Mouse (Mus musculus): ENCODE results near the gene Cmtm8.

Gene Cmtm8

DNA sequence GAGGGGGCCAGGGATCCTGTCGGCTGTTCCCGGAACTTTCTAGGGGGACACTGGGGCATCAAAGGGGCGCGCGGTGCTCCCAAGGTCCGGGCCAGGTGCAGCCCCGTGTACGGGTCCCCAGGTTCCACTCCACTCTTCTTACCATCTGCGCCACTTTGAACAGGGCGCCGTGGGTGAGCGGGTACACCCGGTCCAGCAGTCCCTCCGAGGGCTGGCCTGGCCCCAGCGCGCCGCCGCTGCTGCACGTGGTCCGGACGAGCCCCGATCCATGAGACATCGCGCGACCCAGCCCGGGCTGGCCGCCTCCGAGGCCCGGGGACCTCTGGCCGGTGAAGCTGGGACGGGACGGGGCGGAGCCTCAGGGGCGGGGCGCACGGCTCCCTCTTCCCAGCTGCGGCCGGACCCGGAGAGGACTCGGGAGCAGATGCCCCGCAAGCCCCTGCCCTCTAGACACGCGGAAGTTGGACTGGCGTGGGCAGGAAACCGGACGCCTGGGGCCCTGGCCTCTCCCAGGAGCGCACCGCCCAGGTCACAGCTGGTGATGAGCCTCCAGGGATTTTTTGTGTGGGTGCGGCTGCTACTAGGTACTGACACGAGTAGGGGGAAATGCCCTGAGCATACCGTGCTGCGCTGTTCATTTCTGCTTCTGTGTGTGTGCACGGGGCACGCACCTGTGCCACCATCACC, 62.3 kb downstream of the Cmtm8 start, which contains the start of gene Cmtm7:
Cmtm7 (minus strand) TSS at position 331 of the 687 bp plus-strand sequence.
- DNase-seq (ENCODE audit: low read depth, low spot score), result peak; percentile 87
- no peaks in the 10 kb centered on the region for H3K27me3 ChIP-seq (ENCODE audit: control insufficient read depth, insufficient read depth, low read length, poor library complexity, severe bottlenecking)

DNA sequence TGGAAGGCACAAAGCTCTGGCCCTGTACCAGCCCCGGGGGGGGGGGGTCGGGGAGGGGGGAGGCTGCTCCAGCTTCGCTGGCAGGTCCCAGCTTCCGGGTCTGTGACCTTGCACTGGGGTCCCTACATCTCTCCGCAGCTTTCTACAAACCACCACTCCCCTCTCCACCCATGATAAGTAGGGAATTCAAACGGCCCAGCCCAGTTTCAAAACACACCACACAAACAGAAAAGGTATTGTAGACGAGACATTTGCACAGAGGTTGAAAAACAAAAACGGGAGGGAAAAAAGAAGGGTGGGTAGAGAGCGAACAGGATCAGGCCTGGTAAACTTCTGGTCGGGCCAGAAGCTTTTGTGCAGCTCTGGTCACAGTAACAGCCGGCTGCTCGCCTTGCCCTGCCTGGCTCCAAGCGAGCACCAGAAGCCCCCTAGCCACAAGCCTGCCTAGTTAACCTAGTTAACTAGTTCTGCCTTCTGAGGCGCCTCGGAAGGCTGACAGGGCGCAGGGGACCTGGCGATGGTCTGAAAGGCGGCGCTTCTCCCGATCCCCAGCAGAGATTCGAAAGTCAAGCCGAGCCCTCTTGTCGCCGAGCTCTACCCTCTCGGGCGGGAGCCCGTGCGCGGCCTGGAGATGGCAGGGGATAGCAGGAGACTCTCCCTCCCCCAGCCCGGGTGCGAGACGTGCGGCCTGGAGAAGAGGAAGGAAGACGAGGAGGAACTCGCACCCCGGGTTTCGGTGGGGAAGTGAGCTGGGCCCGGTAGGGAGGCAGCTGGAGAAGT, 63.0 kb downstream of the Cmtm8 start:
- Histone ChIP-seq H3K36me3 (ENCODE audit: control insufficient read depth, insufficient read depth, low read length, poor library complexity, severe bottlenecking) (no peaks in the 10 kb centered on the region; the same call in 1 of the 2 replicates), H3K27me3 (ENCODE audit: control insufficient read depth, insufficient read depth, low read length, poor library complexity, severe bottlenecking) (no peaks in the 10 kb centered on the region)
- DNase-seq (ENCODE audit: low read depth, low spot score), result peak; percentile 68

More for the DNA sequence above, 62.3 kb downstream of the Cmtm8 start, which contains the start of gene Cmtm7:
- H3K36me3 ChIP-seq (ENCODE audit: control insufficient read depth, insufficient read depth, low read length, poor library complexity, severe bottlenecking), result no peaks in the 10 kb centered on the region; the same call in 1 of the 2 replicates

DNA sequence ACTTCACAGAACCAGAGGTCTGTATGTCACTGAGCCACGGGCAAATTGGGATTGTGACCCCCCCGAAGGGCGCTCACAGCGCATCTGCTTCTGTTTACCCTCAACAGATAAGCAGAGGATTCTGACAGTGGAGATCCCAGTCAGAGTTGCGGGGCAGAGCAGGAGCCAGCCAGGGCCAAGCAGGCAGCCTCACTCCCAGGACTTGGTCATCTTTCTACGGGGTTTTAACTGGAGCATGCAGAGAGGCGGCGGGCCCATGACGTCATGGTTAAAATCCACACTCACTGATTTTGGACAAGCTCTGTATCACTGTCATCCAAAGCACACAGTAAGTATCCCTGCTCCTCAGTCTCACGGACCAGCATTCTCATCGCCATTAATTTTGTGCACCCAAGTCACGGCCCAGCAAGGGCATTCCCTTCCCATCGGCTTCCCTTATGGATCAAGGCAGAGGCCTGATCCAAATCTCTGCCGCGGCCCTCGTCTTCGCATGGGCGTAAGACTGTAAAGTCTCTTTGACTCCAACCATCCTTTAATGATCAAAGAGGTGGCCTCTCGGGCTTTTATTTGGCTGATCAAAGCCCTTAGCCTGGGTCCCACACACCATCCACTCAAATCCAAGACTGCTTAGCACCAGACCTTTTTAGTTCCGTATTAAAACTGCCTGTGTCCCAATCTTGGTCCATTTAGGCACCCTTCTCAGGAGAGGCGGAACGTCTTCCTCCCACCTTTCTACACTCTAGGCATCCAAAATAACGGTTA, 63.8 kb downstream of the Cmtm8 start:
- peak; percentile 71 for DNase-seq (ENCODE audit: low read depth, low spot score)
- H3K27me3 ChIP-seq (ENCODE audit: control insufficient read depth, insufficient read depth, low read length, poor library complexity, severe bottlenecking), result no peaks in the 10 kb centered on the region
- H3K36me3 ChIP-seq (ENCODE audit: control insufficient read depth, insufficient read depth, low read length, poor library complexity, severe bottlenecking), result no peaks in the 10 kb centered on the region; the same call in 1 of the 2 replicates

DNA sequence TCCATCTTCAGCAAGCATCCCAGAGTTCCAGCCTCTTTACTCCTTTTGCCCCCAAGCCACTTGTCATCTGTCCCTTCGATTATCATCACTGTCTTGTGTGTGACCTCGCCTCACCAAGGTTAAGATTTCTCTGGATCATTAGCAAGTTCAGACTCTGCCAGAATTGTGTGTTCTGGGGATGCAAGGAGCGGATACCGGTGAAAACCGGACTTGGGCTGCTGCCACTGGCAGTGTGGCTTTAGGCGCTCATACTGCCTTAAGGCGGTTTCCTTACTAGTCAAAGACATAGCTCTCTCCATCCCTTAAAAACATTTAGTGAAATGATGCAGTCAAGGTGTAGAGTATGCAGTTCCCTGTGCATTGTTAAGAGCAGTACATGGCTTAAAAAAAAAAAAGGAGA, 65.1 kb downstream of the Cmtm8 start:
- DNase-seq (ENCODE audit: low read depth, low spot score), result no peak
- Histone ChIP-seq H3K27me3 (ENCODE audit: control insufficient read depth, insufficient read depth, low read length, poor library complexity, severe bottlenecking) (no peaks in the 10 kb centered on the region), H3K36me3 (ENCODE audit: control insufficient read depth, insufficient read depth, low read length, poor library complexity, severe bottlenecking) (no peaks in the 10 kb centered on the region; the same call in 1 of the 2 replicates)

- Histone ChIP-seq H3K36me3 (ENCODE audit: control insufficient read depth, insufficient read depth, low read length, poor library complexity, severe bottlenecking) (no peaks in the 10 kb centered on the region; the same call in 1 of the 2 replicates), H3K27me3 (ENCODE audit: control insufficient read depth, insufficient read depth, low read length, poor library complexity, severe bottlenecking) (no peaks in the 10 kb centered on the region)
- DNase-seq (ENCODE audit: low read depth, low spot score), result peak; percentile 68
Observed at GRCm38 (mm10) chr9:114778047-114778390, 65.9 kb downstream of the Cmtm8 start.

DNA sequence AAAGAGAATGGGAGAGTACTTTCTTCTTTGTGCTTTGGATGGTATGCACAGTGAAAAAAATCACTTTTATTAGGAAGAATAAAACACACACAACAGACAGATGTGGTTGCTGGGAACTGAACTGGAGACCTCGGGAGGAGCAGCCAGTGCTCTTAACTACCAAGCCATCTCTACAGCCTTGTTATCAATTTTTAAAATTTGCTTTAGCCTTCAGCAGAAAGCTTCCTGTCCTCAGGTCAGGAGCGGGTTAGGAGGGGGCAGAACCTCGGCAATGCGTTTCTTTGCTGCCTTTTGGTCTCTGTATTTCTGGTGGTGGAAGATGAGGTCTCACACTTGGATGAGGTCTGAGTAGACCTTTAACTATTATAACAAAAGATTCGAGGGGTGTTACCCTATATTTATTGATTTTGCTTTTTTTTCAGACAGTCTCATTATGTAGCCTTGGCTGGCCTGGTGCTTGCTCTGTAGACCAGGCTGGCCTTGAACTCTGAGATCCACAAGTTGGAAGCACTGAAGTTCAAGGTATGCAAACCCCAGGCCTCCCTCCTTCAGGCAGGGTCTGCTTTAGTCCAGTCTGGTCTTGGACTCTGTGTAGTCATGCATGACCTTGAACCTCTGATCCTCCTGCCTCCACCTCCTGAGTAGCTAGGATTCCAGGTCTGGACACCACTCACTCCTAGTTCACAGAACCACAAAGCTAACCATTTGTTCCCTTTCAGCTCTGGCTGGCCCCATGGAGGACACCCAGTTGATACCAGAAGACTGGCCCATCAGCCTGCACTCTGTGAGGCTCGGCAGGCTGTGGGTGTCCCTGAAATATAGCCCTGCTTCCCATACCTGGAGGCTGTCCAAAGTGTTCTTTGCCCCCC, 66.5 kb downstream of the Cmtm8 start:
- H3K36me3 ChIP-seq (ENCODE audit: control insufficient read depth, insufficient read depth, low read length, poor library complexity, severe bottlenecking), result peaks cover 1% of the 10 kb centered on the region
- H3K27me3 ChIP-seq (ENCODE audit: control insufficient read depth, insufficient read depth, low read length, poor library complexity, severe bottlenecking), result no peaks in the 10 kb centered on the region
- no peak for DNase-seq (ENCODE audit: low read depth, low spot score)

GRCm38 (mm10) chr9:114776361-114776760, 67.6 kb downstream of the Cmtm8 start:
- H3K36me3 ChIP-seq (ENCODE audit: control insufficient read depth, insufficient read depth, low read length, poor library complexity, severe bottlenecking), result peaks cover 7% of the 10 kb centered on the region
- peak; percentile 44 for DNase-seq (ENCODE audit: low read depth, low spot score)

DNA sequence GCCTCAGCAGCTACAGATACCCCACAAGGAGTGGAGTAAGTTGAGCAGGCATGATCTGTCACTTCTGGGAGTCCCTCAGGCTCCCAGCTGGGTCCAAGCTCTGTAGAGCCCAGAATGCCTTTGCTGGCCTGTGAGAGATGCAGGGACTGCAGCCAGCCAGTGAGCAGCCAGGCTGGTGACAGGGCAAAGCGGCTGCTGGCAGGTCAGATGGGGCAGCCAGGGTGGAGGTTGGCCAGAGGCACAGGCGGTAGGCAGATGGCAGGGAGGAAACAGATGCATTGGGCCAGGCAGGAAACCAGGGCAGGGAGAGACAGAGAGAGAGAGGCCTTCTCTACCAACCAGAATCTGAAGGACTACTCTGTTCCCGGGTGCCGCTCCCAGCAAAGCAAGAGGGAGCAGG, 68.7 kb downstream of the Cmtm8 start:
- DNase-seq (ENCODE audit: low read depth, low spot score), result peak; percentile 36
- Histone ChIP-seq H3K36me3 (ENCODE audit: control insufficient read depth, insufficient read depth, low read length, poor library complexity, severe bottlenecking) (peaks cover 7% of the 10 kb centered on the region), H3K27me3 (ENCODE audit: control insufficient read depth, insufficient read depth, low read length, poor library complexity, severe bottlenecking) (no peaks in the 10 kb centered on the region)

More at GRCm38 (mm10) chr9:114776361-114776760, 67.6 kb downstream of the Cmtm8 start:
- no peaks in the 10 kb centered on the region for H3K27me3 ChIP-seq (ENCODE audit: control insufficient read depth, insufficient read depth, low read length, poor library complexity, severe bottlenecking)

GRCm38 (mm10) chr9:114774629-114775028, 69.3 kb downstream of the Cmtm8 start:
- Histone ChIP-seq H3K36me3 (ENCODE audit: control insufficient read depth, insufficient read depth, low read length, poor library complexity, severe bottlenecking) (peaks cover 7% of the 10 kb centered on the region), H3K27me3 (ENCODE audit: control insufficient read depth, insufficient read depth, low read length, poor library complexity, severe bottlenecking) (no peaks in the 10 kb centered on the region)
- no peak for DNase-seq (ENCODE audit: low read depth, low spot score)

DNA sequence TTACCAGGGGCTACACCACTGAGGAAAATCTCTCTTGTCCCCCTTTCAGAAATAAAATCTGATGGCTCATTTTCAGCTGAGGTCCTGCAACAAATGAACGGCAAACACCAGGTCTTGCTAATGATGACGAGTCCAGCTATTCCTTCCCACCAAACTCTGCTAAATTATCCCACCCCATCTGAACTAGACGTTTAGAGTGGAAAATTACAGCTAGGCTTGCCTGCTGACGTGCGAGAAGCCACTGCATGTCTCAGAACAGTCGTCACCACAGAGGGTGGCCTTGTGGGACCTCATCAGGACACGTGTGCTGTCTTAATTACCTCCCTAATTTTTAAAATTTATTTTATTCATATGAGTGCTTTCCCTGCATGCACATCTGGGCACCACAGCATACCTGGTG, 72.4 kb downstream of the Cmtm8 start:
- Histone ChIP-seq H3K36me3 (ENCODE audit: control insufficient read depth, insufficient read depth, low read length, poor library complexity, severe bottlenecking) (peaks cover 7% of the 10 kb centered on the region), H3K27me3 (ENCODE audit: control insufficient read depth, insufficient read depth, low read length, poor library complexity, severe bottlenecking) (no peaks in the 10 kb centered on the region)
- DNase-seq (ENCODE audit: low read depth, low spot score), result no peak

DNA sequence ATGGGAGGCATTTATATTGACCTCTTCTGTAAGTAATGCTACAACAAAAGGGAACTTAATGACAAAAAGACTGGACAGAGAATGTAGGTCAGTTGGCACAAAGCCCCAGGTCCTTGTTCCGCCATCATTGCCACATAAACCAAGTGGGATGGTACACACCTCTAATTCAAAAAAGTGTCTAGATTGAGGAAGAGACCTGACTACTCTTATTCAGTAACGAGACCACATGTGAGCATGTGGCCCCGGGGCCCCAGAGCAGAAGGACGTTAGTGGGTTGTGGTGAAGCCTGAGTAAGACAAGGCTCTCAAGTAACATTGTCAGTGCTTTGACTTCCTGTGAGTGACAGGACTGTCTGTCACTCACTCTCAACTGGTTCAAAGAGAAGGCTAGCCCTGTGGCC, 73.7 kb downstream of the Cmtm8 start:
- no peaks in the 10 kb centered on the region for H3K27me3 ChIP-seq (ENCODE audit: control insufficient read depth, insufficient read depth, low read length, poor library complexity, severe bottlenecking)
- DNase-seq (ENCODE audit: low read depth, low spot score), result peak; percentile 34

DNA sequence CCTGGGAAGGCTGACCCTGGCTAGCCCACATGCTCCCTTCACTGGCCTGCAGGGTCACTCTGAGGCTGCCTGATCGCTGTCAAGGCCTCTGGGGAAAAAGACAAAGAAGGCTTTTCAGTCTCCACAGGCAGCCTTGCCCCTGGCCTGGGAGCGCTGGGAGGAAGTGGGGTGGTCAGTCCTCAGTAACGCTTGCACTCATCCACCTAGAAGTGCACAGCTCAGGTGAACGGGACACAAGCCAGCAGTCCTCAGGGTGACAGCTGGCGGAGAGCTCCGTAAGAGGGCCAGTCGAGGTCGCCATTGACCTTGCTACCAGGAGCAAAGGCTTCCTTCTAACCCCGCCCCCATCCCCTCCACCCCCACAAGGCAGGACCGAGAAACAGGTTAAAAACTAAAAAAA, 75.9 kb downstream of the Cmtm8 start:
- no peak for DNase-seq (ENCODE audit: low read depth, low spot score)
- H3K36me3 ChIP-seq (ENCODE audit: control insufficient read depth, insufficient read depth, low read length, poor library complexity, severe bottlenecking), result peaks cover 7% of the 10 kb centered on the region
- no peaks in the 10 kb centered on the region for H3K27me3 ChIP-seq (ENCODE audit: control insufficient read depth, insufficient read depth, low read length, poor library complexity, severe bottlenecking)

More for the DNA sequence above, 73.7 kb downstream of the Cmtm8 start:
- H3K36me3 ChIP-seq (ENCODE audit: control insufficient read depth, insufficient read depth, low read length, poor library complexity, severe bottlenecking), result peaks cover 7% of the 10 kb centered on the region

DNA sequence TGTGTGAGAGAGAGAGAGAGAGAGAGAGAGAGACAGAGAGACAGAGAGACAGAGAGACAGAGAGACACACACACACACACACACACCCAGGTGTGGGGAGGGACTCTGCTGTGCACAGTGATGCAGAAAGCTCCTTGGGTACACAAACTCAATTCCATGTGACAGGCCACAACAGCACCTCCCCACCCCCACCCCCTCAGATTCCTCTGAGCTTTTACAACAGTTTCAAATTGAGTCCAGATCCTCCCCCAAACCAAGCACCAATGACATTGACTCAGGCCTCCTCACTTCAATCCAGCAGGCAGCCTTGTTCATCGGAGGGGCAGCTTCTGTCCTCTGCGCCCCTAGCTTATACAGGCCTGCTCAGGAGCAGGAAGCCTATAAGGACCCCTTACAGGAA, 76.4 kb downstream of the Cmtm8 start:
- Histone ChIP-seq H3K27me3 (ENCODE audit: control insufficient read depth, insufficient read depth, low read length, poor library complexity, severe bottlenecking) (no peaks in the 10 kb centered on the region), H3K36me3 (ENCODE audit: control insufficient read depth, insufficient read depth, low read length, poor library complexity, severe bottlenecking) (peaks cover 9% of the 10 kb centered on the region)
- no peak for DNase-seq (ENCODE audit: low read depth, low spot score)

DNA sequence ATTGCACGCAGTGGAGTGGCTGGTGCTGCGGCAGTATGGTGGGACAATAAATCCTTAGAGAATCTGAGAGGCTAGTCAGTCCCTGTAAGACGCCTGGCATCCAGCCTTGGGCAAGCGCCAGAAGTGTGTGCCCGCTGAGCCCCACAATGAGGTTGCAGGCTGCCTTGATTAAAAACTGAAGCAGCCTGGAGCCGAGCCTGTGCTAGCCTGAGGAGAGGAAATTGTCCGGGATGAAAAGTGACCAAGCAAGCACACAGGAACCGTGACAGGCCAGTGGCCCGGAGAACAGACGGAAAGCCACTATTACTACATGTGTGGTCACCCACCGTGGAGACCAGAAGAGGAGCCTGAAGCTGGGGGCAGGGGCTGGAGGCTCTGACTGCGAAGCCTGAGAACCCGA, 76.9 kb downstream of the Cmtm8 start:
- Histone ChIP-seq H3K36me3 (ENCODE audit: control insufficient read depth, insufficient read depth, low read length, poor library complexity, severe bottlenecking) (peaks cover 4% of the 10 kb centered on the region), H3K27me3 (ENCODE audit: control insufficient read depth, insufficient read depth, low read length, poor library complexity, severe bottlenecking) (no peaks in the 10 kb centered on the region)
- DNase-seq (ENCODE audit: low read depth, low spot score), result no peak

Data from splenic B cell, adult 2 months (primary cell).